ENCODE assay signal across 8 mouse cellular contexts in genomic region chr3:84615050-84615855, GRCm38 (mm10). TPM values are rescaled to one million over a fixed set of nuclear protein-coding genes. Genes with fewer than 3 reads are reported as not detected.
DNase-seq lines count a peak whose midpoint lies in the region; ATAC-seq and TF ChIP-seq lines count a peak whose summit lies in the region.

No protein-coding gene starts in this region.

- H3K36me3 ChIP-seq in embryonic facial prominence, embryonic 11.5 days (replicated peaks; ENCODE audit: control insufficient read depth, insufficient read depth, low read depth, low read length): no peaks in the 10 kb centered on the region
- H3K36me3 ChIP-seq in embryonic facial prominence, embryonic 10.5 days (replicated peaks): no peaks in the 10 kb centered on the region
- no peaks in the 10 kb centered on the region for H3K36me3 ChIP-seq in liver, embryonic 14.5 days (replicated peaks; ENCODE audit: control insufficient read depth, insufficient read depth, low read depth)
- H3K36me3 ChIP-seq in liver, embryonic 12.5 days: no peaks in the 10 kb centered on the region

- no peak for TF ChIP-seq EP300 in liver, embryonic 14.5 days (IDR thresholded peaks at IDR 0.05; ENCODE audit: low read depth)

- no peak overlapping the region for H3K27ac ChIP-seq in embryonic facial prominence, embryonic 11.5 days (replicated peaks; ENCODE audit: low read depth, low read length)
- no peak overlapping the region for H3K27ac ChIP-seq in embryonic facial prominence, embryonic 10.5 days (replicated peaks)
- H3K27ac ChIP-seq in liver, embryonic 14.5 days: no peak overlapping the region
- H3K27ac ChIP-seq in liver, embryonic 12.5 days: no peak overlapping the region
- H3K27ac ChIP-seq in bone marrow, adult 2 months (ENCODE audit: control insufficient read depth, insufficient read depth, low read depth, low read length, poor library complexity): peak overlapping the region; percentile 44; the same call in 1 of the 2 replicates

- H3K4me2 ChIP-seq in embryonic facial prominence, embryonic 11.5 days (ENCODE audit: low read depth, low read length): no peak overlapping the region
- no peak overlapping the region for H3K4me2 ChIP-seq in liver, embryonic 14.5 days (ENCODE audit: low read depth)
- H3K4me2 ChIP-seq in liver, embryonic 12.5 days: no peak overlapping the region

- TF ChIP-seq POLR2A in bone marrow, adult 2 months (IDR thresholded peaks at IDR 0.05; ENCODE audit: borderline replicate concordance, control insufficient read depth, low read depth, low read length): no peak

- peak; percentile 54 for TF ChIP-seq CTCF in liver, embryonic 14.5 days (IDR thresholded peaks at IDR 0.05; ENCODE audit: low read depth)
- 0 out of 2 replicates have a peak, but pooled peaks have one; percentile 19 for TF ChIP-seq CTCF in bone marrow, adult 2 months (IDR thresholded peaks at IDR 0.05; ENCODE audit: control insufficient read depth, insufficient read depth, low read length)

- 20% methylated on average over 5 of the region's 5 CpGs for WGBS in embryonic facial prominence, embryonic 11.5 days
- 29% methylated on average over 5 of the region's 5 CpGs for WGBS in embryonic facial prominence, embryonic 10.5 days
- WGBS in liver, embryonic 14.5 days (ENCODE audit: insufficient replicate concordance): 13% methylated on average over 5 of the region's 5 CpGs
- WGBS in liver, embryonic 12.5 days (ENCODE audit: insufficient replicate concordance): 19% methylated on average over 5 of the region's 5 CpGs
- 21% methylated on average over 5 of the region's 5 CpGs for WGBS in bone marrow, adult 2 months

- DNase-seq in embryonic facial prominence, embryonic 11.5 days (ENCODE audit: low spot score): peak; percentile 76
- DNase-seq in embryonic facial prominence, embryonic 10.5 days (ENCODE audit: low spot score): no peak
- DNase-seq in liver, embryonic 14.5 days (ENCODE audit: low read depth in 3 of 3, low spot score in 3 of 3): peak in 2 of 3 experiments; percentile 11 to 16
- DNase-seq in heart, postnatal 10 days: peak; percentile 40 to 56
- peak; percentile 68 for DNase-seq in lung, postnatal 36 days

- no peak for ATAC-seq in embryonic facial prominence, embryonic 11.5 days (replicated peaks; ENCODE audit: insufficient number of reproducible peaks, low FRiP score, low TSS enrichment, low read depth)
- no peak for ATAC-seq in liver, embryonic 14.5 days (ENCODE audit: insufficient read depth)
- ATAC-seq in liver, embryonic 12.5 days: no peak
- ATAC-seq in erythroblast, adult 5-6 weeks (replicated peaks; ENCODE audit: low FRiP score, poor library complexity, severe bottlenecking): no peak

- H3K4me1 ChIP-seq in embryonic facial prominence, embryonic 11.5 days (ENCODE audit: control insufficient read depth, insufficient read depth, low read length): no peaks in the 10 kb centered on the region
- H3K4me1 ChIP-seq in embryonic facial prominence, embryonic 10.5 days: no peaks in the 10 kb centered on the region
- H3K4me1 ChIP-seq in liver, embryonic 14.5 days (replicated peaks; ENCODE audit: control insufficient read depth in 2 of 2, insufficient read depth in 2 of 2, low read length in 1 of 2): 0 out of 4 replicates have a peak, but pooled peaks cover 0 to 2% of the 10 kb centered on the region in 2 experiments
- no peaks in the 10 kb centered on the region for H3K4me1 ChIP-seq in liver, embryonic 12.5 days
- H3K4me1 ChIP-seq in bone marrow, adult 2 months (ENCODE audit: control insufficient read depth, insufficient read depth, low read length): no peaks in the 10 kb centered on the region; the same call in 1 of the 2 replicates

- no peaks in the 10 kb centered on the region for H3K27me3 ChIP-seq in embryonic facial prominence, embryonic 11.5 days (ENCODE audit: control insufficient read depth, insufficient read depth, low read length)
- H3K27me3 ChIP-seq in embryonic facial prominence, embryonic 10.5 days (replicated peaks; ENCODE audit: low read depth, poor library complexity, severe bottlenecking): no peaks in the 10 kb centered on the region
- no peaks in the 10 kb centered on the region for H3K27me3 ChIP-seq in liver, embryonic 14.5 days (ENCODE audit: control insufficient read depth, insufficient read depth, low read length)
- H3K27me3 ChIP-seq in liver, embryonic 12.5 days (replicated peaks): peaks cover 4% of the 10 kb centered on the region; the same call in 1 of the 2 replicates

- no peak overlapping the region for H3K9ac ChIP-seq in embryonic facial prominence, embryonic 11.5 days (replicated peaks; ENCODE audit: low read length)
- no peak overlapping the region for H3K9ac ChIP-seq in liver, embryonic 14.5 days (replicated peaks)
- no peak overlapping the region for H3K9ac ChIP-seq in liver, embryonic 12.5 days

- intact Hi-C loops in heart, postnatal 10 days (cut with DNase I): loop anchor here (2.0 to 5.0 kb wide), 3 partner anchors 78 to 292 kb away; no protein-coding TSS in a partner anchor

- H3K9me3 ChIP-seq in embryonic facial prominence, embryonic 11.5 days (replicated peaks; ENCODE audit: control insufficient read depth, low read length): no peaks in the 10 kb centered on the region
- H3K9me3 ChIP-seq in embryonic facial prominence, embryonic 10.5 days: no peaks in the 10 kb centered on the region; the same call in 1 of the 2 replicates
- H3K9me3 ChIP-seq in liver, embryonic 14.5 days (ENCODE audit: control insufficient read depth, low read length): no peaks in the 10 kb centered on the region
- H3K9me3 ChIP-seq in liver, embryonic 12.5 days (replicated peaks): no peaks in the 10 kb centered on the region; the same call in 1 of the 2 replicates

- H3K4me3 ChIP-seq in embryonic facial prominence, embryonic 11.5 days (ENCODE audit: low read depth, low read length): no peak overlapping the region
- no peak overlapping the region for H3K4me3 ChIP-seq in embryonic facial prominence, embryonic 10.5 days
- no peak overlapping the region for H3K4me3 ChIP-seq in liver, embryonic 14.5 days (ENCODE audit: insufficient read depth in 1 of 2, low read depth in 2 of 2, low read length in 2 of 2)
- H3K4me3 ChIP-seq in liver, embryonic 12.5 days: no peak overlapping the region
- H3K4me3 ChIP-seq in bone marrow, adult 2 months (replicated peaks; ENCODE audit: control insufficient read depth, low read depth, low read length): no peak overlapping the region

RNA-seq across cellular contexts. Expression of gene Tigd4, which starts 21.9 kb away (rescaled TPM):
- polyA plus RNA-seq in embryonic facial prominence, embryonic 11.5 days (2014; fragmentation: Nextera tagmentation; extraction: Ambion mirVana): 0.11 TPM in 1 of 2 replicates, not detected in the other
- 0.04 TPM in 1 of 2 replicates, not detected in the other for polyA plus RNA-seq in embryonic facial prominence, embryonic 10.5 days (2016; fragmentation: Nextera tagmentation; extraction: Ambion mirVana)
- not detected in 2 replicates for polyA plus RNA-seq in liver, embryonic 14.5 days (2012; rRNA removed)
- not detected in 2 replicates for polyA plus RNA-seq in liver, embryonic 14.5 days (2014; fragmentation: Nextera tagmentation; extraction: Ambion mirVana)
- polyA plus RNA-seq in liver, embryonic 12.5 days (2016; fragmentation: Nextera tagmentation; extraction: Ambion mirVana): 0.04 TPM in 1 of 2 replicates, not detected in the other
- not detected in 2 replicates for polyA plus RNA-seq in bone marrow, adult 2 months (2011; ENCODE audit: insufficient read depth, insufficient read length, low replicate concordance, missing spikeins)
- under 1 TPM; 0.07 to 0.26 TPM for total RNA-seq in heart, postnatal 10 days (2021)
- not detected in 2 replicates for total RNA-seq in erythroblast, adult 5-6 weeks (2015; ENCODE audit: low replicate concordance)
- total RNA-seq in erythroblast, adult 5-6 weeks (2017; ENCODE audit: low replicate concordance): not detected in 2 replicates

RNA-seq across cellular contexts. Expression of gene Arfip1, which starts 32.8 kb away (rescaled TPM):
- 42.9 and 47.2 TPM in 2 replicates for polyA plus RNA-seq in embryonic facial prominence, embryonic 11.5 days (2014; fragmentation: Nextera tagmentation; extraction: Ambion mirVana)
- 28.1 and 31.2 TPM in 2 replicates for polyA plus RNA-seq in embryonic facial prominence, embryonic 10.5 days (2016; fragmentation: Nextera tagmentation; extraction: Ambion mirVana)
- 3.7 and 5.3 TPM in 2 replicates for polyA plus RNA-seq in liver, embryonic 14.5 days (2012; rRNA removed)
- 10.9 and 12.0 TPM in 2 replicates for polyA plus RNA-seq in liver, embryonic 14.5 days (2014; fragmentation: Nextera tagmentation; extraction: Ambion mirVana)
- 16.5 and 16.9 TPM in 2 replicates for polyA plus RNA-seq in liver, embryonic 12.5 days (2016; fragmentation: Nextera tagmentation; extraction: Ambion mirVana)
- polyA plus RNA-seq in bone marrow, adult 2 months (2011; ENCODE audit: insufficient read depth, insufficient read length, low replicate concordance, missing spikeins): 5.5 and 9.6 TPM in 2 replicates
- 10 to 100 TPM; 28.0 to 28.4 TPM for total RNA-seq in heart, postnatal 10 days (2021)
- total RNA-seq in erythroblast, adult 5-6 weeks (2015; ENCODE audit: low replicate concordance): 3.3 and 12.9 TPM in 2 replicates
- 5.4 and 7.4 TPM in 2 replicates for total RNA-seq in erythroblast, adult 5-6 weeks (2017; ENCODE audit: low replicate concordance)

RNA-seq across cellular contexts. Expression of gene Tmem154, which starts 50.7 kb away (rescaled TPM):
- polyA plus RNA-seq in embryonic facial prominence, embryonic 11.5 days (2014; fragmentation: Nextera tagmentation; extraction: Ambion mirVana): 0.60 and 0.74 TPM in 2 replicates
- polyA plus RNA-seq in embryonic facial prominence, embryonic 10.5 days (2016; fragmentation: Nextera tagmentation; extraction: Ambion mirVana): 0.14 and 0.42 TPM in 2 replicates
- polyA plus RNA-seq in liver, embryonic 14.5 days (2012; rRNA removed): 0.41 and 0.63 TPM in 2 replicates
- polyA plus RNA-seq in liver, embryonic 14.5 days (2014; fragmentation: Nextera tagmentation; extraction: Ambion mirVana): 1.2 and 1.3 TPM in 2 replicates
- 0.55 and 0.81 TPM in 2 replicates for polyA plus RNA-seq in liver, embryonic 12.5 days (2016; fragmentation: Nextera tagmentation; extraction: Ambion mirVana)
- 4.8 and 12.6 TPM in 2 replicates for polyA plus RNA-seq in bone marrow, adult 2 months (2011; ENCODE audit: insufficient read depth, insufficient read length, low replicate concordance, missing spikeins)
- 1 to 10 TPM; 2.8 to 3.9 TPM for total RNA-seq in heart, postnatal 10 days (2021)
- total RNA-seq in erythroblast, adult 5-6 weeks (2015; ENCODE audit: low replicate concordance): 16.9 and 17.3 TPM in 2 replicates
- total RNA-seq in erythroblast, adult 5-6 weeks (2017; ENCODE audit: low replicate concordance): 9.0 and 18.1 TPM in 2 replicates
